Mouse (Mus musculus) neutrophil, adult 65 days (primary cell): Measurements from ENCODE around the gene Prkrip1. TPM values are rescaled to one million over a fixed set of nuclear protein-coding genes. Genes with fewer than 3 reads are reported as not detected.

ENCODE experiments used
- total RNA-seq: library from RNA; stranded (reverse); gene quantifications from 2 replicates; pipeline ENCODE4 v1.2.4, GENCODE M21; 2023

The Prkrip1 gene
- total RNA-seq: 23.3 and 30.0 TPM in 2 replicates

GRCm38 (mm10) chr5:136198474-136199391, at the start of gene Prkrip1:
Gene Prkrip1, minus strand, starts transcription at chr5:136198963.

GRCm38 (mm10) chr5:136246452-136246838, 47.7 kb upstream of the Prkrip1 start, which contains the start of gene Sh2b2:
Gene Sh2b2, minus strand, starts transcription at chr5:136246556.

GRCm38 (mm10) chr5:136170512-136171362, 28.0 kb downstream of the Prkrip1 start, which contains the start of gene Orai2:
Gene Orai2, minus strand, starts transcription at chr5:136170713.

GRCm38 (mm10) chr5:136135571-136136291, 63.0 kb downstream of the Prkrip1 start, which contains the start of the genes Lrwd1 and Alkbh4:
Gene Lrwd1, minus strand, starts transcription at chr5:136136074.
Gene Alkbh4, plus strand, starts transcription at chr5:136136146.

Other genes starting within 250 kb of the Prkrip1 start
- 3.9 and 6.1 TPM in 2 replicates for gene Ssc4d, start 224.4 kb downstream of the Prkrip1 start, total RNA-seq
- not detected in 2 replicates for gene Zp3, start 218.9 kb downstream of the Prkrip1 start, total RNA-seq
- 17.0 and 21.8 TPM in 2 replicates for gene Dtx2, start 204.2 kb downstream of the Prkrip1 start, total RNA-seq
- gene Upk3b, start 160.5 kb downstream of the Prkrip1 start, total RNA-seq: not detected in 2 replicates
- gene Upk3bl, start 144.5 kb downstream of the Prkrip1 start, total RNA-seq: not detected in 2 replicates
- gene Rasa4, start 115.0 kb downstream of the Prkrip1 start, total RNA-seq: 24.2 and 32.9 TPM in 2 replicates
- 29.7 and 62.1 TPM in 2 replicates for gene Polr2j, start 82.3 kb downstream of the Prkrip1 start, total RNA-seq
- 30.1 and 40.0 TPM in 2 replicates for gene Lrwd1, start 62.9 kb downstream of the Prkrip1 start, total RNA-seq
- gene Alkbh4, start 62.8 kb downstream of the Prkrip1 start, total RNA-seq: 15.3 and 19.9 TPM in 2 replicates
- gene Orai2, start 28.2 kb downstream of the Prkrip1 start, total RNA-seq: 88.5 and 135 TPM in 2 replicates
- gene Sh2b2, start 47.6 kb upstream of the Prkrip1 start, total RNA-seq: 28.6 and 49.5 TPM in 2 replicates